Mouse (Mus musculus): ENCODE measurements around the gene Asic4. TPM values are rescaled to one million over a fixed set of nuclear protein-coding genes. Genes with fewer than 3 reads are reported as not detected.
A peak's percentile ranks its signal among the peaks of the same experiment; 100 is the strongest.

Gene Asic4
- polyA plus RNA-seq, 1 experiment from 2014 or later: 4.4 TPM

DNA sequence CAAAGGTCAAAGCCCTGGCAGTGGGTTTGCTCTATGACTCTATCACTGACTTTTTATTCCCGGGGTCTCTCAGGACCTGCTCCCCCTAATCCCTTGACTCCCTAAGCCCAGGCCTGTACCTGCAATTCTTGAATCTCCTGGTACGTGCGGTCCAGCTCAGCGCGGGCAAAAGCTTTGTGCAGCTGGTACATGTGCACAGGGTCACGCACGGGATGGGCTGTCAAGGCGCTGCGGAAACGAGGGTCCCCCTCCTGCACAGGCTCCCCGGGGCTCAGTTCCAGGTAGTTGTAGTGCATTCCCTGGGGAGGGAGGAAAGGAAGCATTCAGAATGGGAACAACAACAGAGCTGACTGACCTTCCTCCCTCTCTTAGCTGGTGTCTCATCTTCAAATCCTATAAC is 26.2 kb downstream of the Asic4 start:
- 0 out of 2 replicates have a peak, but pooled peaks cover 3% of the 10 kb centered on the region for H3K4me1 ChIP-seq (replicated peaks; ENCODE audit: control insufficient read depth, insufficient read depth, low read length)
- ATAC-seq (ENCODE audit: low FRiP score): no peak
- H3K4me3 ChIP-seq (ENCODE audit: low read depth, low read length): no peak overlapping the region
- H3K27ac ChIP-seq (ENCODE audit: low read depth, low read length): no peak overlapping the region
- H3K36me3 ChIP-seq (ENCODE audit: control insufficient read depth, insufficient read depth, low read length): peaks cover 12% of the 10 kb centered on the region; the same call in 1 of the 2 replicates
- WGBS: 97% methylated on average over 11 of the region's 11 CpGs
- DNase-seq (ENCODE audit: low spot score): no peak
- H3K4me2 ChIP-seq (replicated peaks; ENCODE audit: low read depth, low read length): no peak overlapping the region
- 0 out of 2 replicates have a peak, but pooled peaks cover 5% of the 10 kb centered on the region for H3K27me3 ChIP-seq (ENCODE audit: control insufficient read depth, insufficient read depth, low read length)
- no peaks in the 10 kb centered on the region for H3K9me3 ChIP-seq (ENCODE audit: control insufficient read depth, low read length)
- no peak overlapping the region for H3K9ac ChIP-seq (ENCODE audit: low read depth, low read length)

- DNase-seq (ENCODE audit: low spot score) (peak; percentile 86), ATAC-seq (ENCODE audit: low FRiP score) (no peak)
- WGBS: 12% methylated on average over 35 of the region's 35 CpGs
- H3K4me2 ChIP-seq (replicated peaks; ENCODE audit: low read depth, low read length): peak overlapping the region; percentile 27
- no peak overlapping the region for H3K9ac ChIP-seq (ENCODE audit: low read depth, low read length)
- no peak overlapping the region for H3K27ac ChIP-seq (ENCODE audit: low read depth, low read length)
- no peaks in the 10 kb centered on the region for H3K9me3 ChIP-seq (ENCODE audit: control insufficient read depth, low read length)
- H3K4me3 ChIP-seq (ENCODE audit: low read depth, low read length): peak overlapping the region; percentile 10
- H3K27me3 ChIP-seq (ENCODE audit: control insufficient read depth, insufficient read depth, low read length): peaks cover 6% of the 10 kb centered on the region
- H3K4me1 ChIP-seq (replicated peaks; ENCODE audit: control insufficient read depth, insufficient read depth, low read length): 0 out of 2 replicates have a peak, but pooled peaks cover 3% of the 10 kb centered on the region
- H3K36me3 ChIP-seq (ENCODE audit: control insufficient read depth, insufficient read depth, low read length): peaks cover 12% of the 10 kb centered on the region; the same call in 1 of the 2 replicates
Observed at GRCm38 (mm10) chr1:75477264-75477965, 27.2 kb downstream of the Asic4 start.

DNA sequence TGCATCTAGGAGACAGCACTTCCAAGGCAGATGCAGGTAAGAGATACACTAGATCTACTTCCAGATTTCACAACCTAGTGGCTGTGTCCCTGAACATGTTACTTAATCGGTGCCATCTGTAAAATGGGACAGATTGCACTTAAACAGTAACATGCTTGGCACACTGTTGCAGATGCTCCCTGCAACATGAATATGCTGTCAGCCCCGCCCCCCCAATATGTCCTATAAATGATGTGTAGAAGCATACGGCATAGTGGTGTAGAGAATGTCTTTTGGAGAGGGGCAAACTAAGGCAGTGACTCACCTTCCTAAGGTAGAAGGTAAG is 27.7 kb downstream of the Asic4 start:
- Histone ChIP-seq H3K4me1 (replicated peaks; ENCODE audit: control insufficient read depth, insufficient read depth, low read length) (0 out of 2 replicates have a peak, but pooled peaks cover 3% of the 10 kb centered on the region), H3K27me3 (ENCODE audit: control insufficient read depth, insufficient read depth, low read length) (peaks cover 11% of the 10 kb centered on the region), H3K4me3 (ENCODE audit: low read depth, low read length) (peak overlapping the region; percentile 88), H3K36me3 (ENCODE audit: control insufficient read depth, insufficient read depth, low read length) (peaks cover 15% of the 10 kb centered on the region; the same call in 1 of the 2 replicates), H3K27ac (ENCODE audit: low read depth, low read length) (no peak overlapping the region), H3K4me2 (replicated peaks; ENCODE audit: low read depth, low read length) (peak overlapping the region; percentile 92), H3K9ac (ENCODE audit: low read depth, low read length) (no peak overlapping the region), H3K9me3 (ENCODE audit: control insufficient read depth, low read length) (no peaks in the 10 kb centered on the region)
- ATAC-seq (ENCODE audit: low FRiP score) (no peak), DNase-seq (ENCODE audit: low spot score) (no peak)
- 58% methylated on average over 3 of the region's 3 CpGs for WGBS

GRCm38 (mm10) chr1:75478497-75478896 is 28.3 kb downstream of the Asic4 start:
- Histone ChIP-seq H3K4me1 (replicated peaks; ENCODE audit: control insufficient read depth, insufficient read depth, low read length) (0 out of 2 replicates have a peak, but pooled peaks cover 3% of the 10 kb centered on the region), H3K4me2 (replicated peaks; ENCODE audit: low read depth, low read length) (peak overlapping the region; percentile 92), H3K27me3 (ENCODE audit: control insufficient read depth, insufficient read depth, low read length) (peaks cover 15% of the 10 kb centered on the region), H3K36me3 (ENCODE audit: control insufficient read depth, insufficient read depth, low read length) (peaks cover 11% of the 10 kb centered on the region; the same call in 1 of the 2 replicates), H3K9ac (ENCODE audit: low read depth, low read length) (peak overlapping the region; percentile 84), H3K27ac (ENCODE audit: low read depth, low read length) (peak overlapping the region; percentile 76), H3K9me3 (ENCODE audit: control insufficient read depth, low read length) (no peaks in the 10 kb centered on the region), H3K4me3 (ENCODE audit: low read depth, low read length) (peak overlapping the region; percentile 88)
- peak; percentile 41 for DNase-seq (ENCODE audit: low spot score)
- ATAC-seq (ENCODE audit: low FRiP score): no peak
- WGBS: under 1% methylated on average over 18 of the region's 25 CpGs

GRCm38 (mm10) chr1:75478916-75479634 is 28.8 kb downstream of the Asic4 start, which contains the start of the genes Chpf and Tmem198:
TSS of gene Chpf (minus strand) at chr1:75479307.
TSS of gene Tmem198 (plus strand) at chr1:75479532.
- H3K9ac ChIP-seq (ENCODE audit: low read depth, low read length): peak within 1 kb of the TSS; percentile 84
- H3K36me3 ChIP-seq (ENCODE audit: control insufficient read depth, insufficient read depth, low read length): peaks cover 11% of the 10 kb centered on the region; the same call in 1 of the 2 replicates
- DNase-seq (ENCODE audit: low spot score) (peak; percentile 98), ATAC-seq (ENCODE audit: low FRiP score) (peak; percentile 92)
- peaks cover 16% of the 10 kb centered on the region for H3K27me3 ChIP-seq (ENCODE audit: control insufficient read depth, insufficient read depth, low read length)
- H3K4me2 ChIP-seq (replicated peaks; ENCODE audit: low read depth, low read length): peak within 1 kb of the TSS; percentile 92
- WGBS: under 1% methylated on average over 72 of the region's 76 CpGs
- 0 out of 2 replicates have a peak, but pooled peaks cover 3% of the 10 kb centered on the region for H3K4me1 ChIP-seq (replicated peaks; ENCODE audit: control insufficient read depth, insufficient read depth, low read length)
- H3K9me3 ChIP-seq (ENCODE audit: control insufficient read depth, low read length): no peaks in the 10 kb centered on the region
- H3K4me3 ChIP-seq (ENCODE audit: low read depth, low read length): peak within 1 kb of the TSS; percentile 88
- peak within 1 kb of the TSS; percentile 76 for H3K27ac ChIP-seq (ENCODE audit: low read depth, low read length)

- DNase-seq (ENCODE audit: low spot score): no peak
- WGBS: 2% methylated on average over 23 of the region's 24 CpGs
- Histone ChIP-seq H3K4me2 (replicated peaks; ENCODE audit: low read depth, low read length) (peak overlapping the region; percentile 92), H3K27ac (ENCODE audit: low read depth, low read length) (0 out of 2 replicates have a peak overlapping the region, but pooled peaks have one; percentile 65), H3K4me3 (ENCODE audit: low read depth, low read length) (peak overlapping the region; percentile 88), H3K27me3 (ENCODE audit: control insufficient read depth, insufficient read depth, low read length) (peaks cover 18% of the 10 kb centered on the region), H3K4me1 (replicated peaks; ENCODE audit: control insufficient read depth, insufficient read depth, low read length) (0 out of 2 replicates have a peak, but pooled peaks cover 3% of the 10 kb centered on the region), H3K36me3 (ENCODE audit: control insufficient read depth, insufficient read depth, low read length) (peaks cover 11% of the 10 kb centered on the region; the same call in 1 of the 2 replicates), H3K9ac (ENCODE audit: low read depth, low read length) (peak overlapping the region; percentile 84), H3K9me3 (ENCODE audit: control insufficient read depth, low read length) (no peaks in the 10 kb centered on the region)
- ATAC-seq (ENCODE audit: low FRiP score): peak; percentile 68
Observed at GRCm38 (mm10) chr1:75479635-75479989, 29.4 kb downstream of the Asic4 start.

GRCm38 (mm10) chr1:75480036-75480435 is 29.8 kb downstream of the Asic4 start:
- H3K9ac ChIP-seq (ENCODE audit: low read depth, low read length): peak overlapping the region; percentile 84
- no peak overlapping the region for H3K27ac ChIP-seq (ENCODE audit: low read depth, low read length)
- H3K36me3 ChIP-seq (ENCODE audit: control insufficient read depth, insufficient read depth, low read length): peaks cover 8% of the 10 kb centered on the region; the same call in 1 of the 2 replicates
- no peak for ATAC-seq (ENCODE audit: low FRiP score)
- H3K27me3 ChIP-seq (ENCODE audit: control insufficient read depth, insufficient read depth, low read length): peaks cover 22% of the 10 kb centered on the region
- peak overlapping the region; percentile 92 for H3K4me2 ChIP-seq (replicated peaks; ENCODE audit: low read depth, low read length)
- WGBS: 15% methylated on average over 13 of the region's 13 CpGs
- H3K9me3 ChIP-seq (ENCODE audit: control insufficient read depth, low read length): no peaks in the 10 kb centered on the region
- 0 out of 2 replicates have a peak, but pooled peaks cover 3% of the 10 kb centered on the region for H3K4me1 ChIP-seq (replicated peaks; ENCODE audit: control insufficient read depth, insufficient read depth, low read length)
- DNase-seq (ENCODE audit: low spot score): no peak
- peak overlapping the region; percentile 88 for H3K4me3 ChIP-seq (ENCODE audit: low read depth, low read length)

- no peak overlapping the region for H3K9ac ChIP-seq (ENCODE audit: low read depth, low read length)
- no peak overlapping the region; the same call in 1 of the 2 replicates for H3K4me2 ChIP-seq (replicated peaks; ENCODE audit: low read depth, low read length)
- ATAC-seq (ENCODE audit: low FRiP score) (no peak), DNase-seq (ENCODE audit: low spot score) (no peak)
- H3K27ac ChIP-seq (ENCODE audit: low read depth, low read length): no peak overlapping the region
- H3K4me1 ChIP-seq (replicated peaks; ENCODE audit: control insufficient read depth, insufficient read depth, low read length): 0 out of 2 replicates have a peak, but pooled peaks cover 3% of the 10 kb centered on the region
- H3K36me3 ChIP-seq (ENCODE audit: control insufficient read depth, insufficient read depth, low read length): peaks cover 3% of the 10 kb centered on the region; the same call in 1 of the 2 replicates
- H3K4me3 ChIP-seq (ENCODE audit: low read depth, low read length): peak overlapping the region; percentile 88; the same call in 1 of the 2 replicates
- 89% methylated on average over 7 of the region's 7 CpGs for WGBS
- peaks cover 29% of the 10 kb centered on the region for H3K27me3 ChIP-seq (ENCODE audit: control insufficient read depth, insufficient read depth, low read length)
- no peaks in the 10 kb centered on the region for H3K9me3 ChIP-seq (ENCODE audit: control insufficient read depth, low read length)
Observed at GRCm38 (mm10) chr1:75480735-75481134, 30.5 kb downstream of the Asic4 start.

Measured in hindbrain, embryonic 11.5 days (tissue).